22 mouse cellular contexts compared by ENCODE assay signal in genomic region chr2:91008536-91008935, GRCm38 (mm10). TPM values are rescaled to one million over a fixed set of nuclear protein-coding genes. Genes with fewer than 3 reads are reported as not detected.
DNase-seq lines count a peak whose midpoint lies in the region; ATAC-seq lines count a peak whose summit lies in the region.
"Had no signal": no experiment of that assay in that cellular context is flagged by ENCODE, and none has a peak within 500 bp of the region (broad histone marks: within the 10 kb centered on the region; RNA-seq: fewer than 3 reads in every experiment).

No protein-coding gene starts in this region.

- H3K9ac ChIP-seq in midbrain, embryonic 11.5 days (ENCODE audit: low read length): no peak overlapping the region
- H3K9ac ChIP-seq: embryonic facial prominence, embryonic 13.5 days; forebrain, embryonic 12.5 days; heart, embryonic 15.5 days; hindbrain, embryonic 13.5 days had no signal

- no peak overlapping the region for H3K4me3 ChIP-seq in midbrain, embryonic 11.5 days (ENCODE audit: low read depth, low read length)
- no peak overlapping the region for H3K4me3 ChIP-seq in midbrain, embryonic 10.5 days
- H3K4me3 ChIP-seq: embryonic facial prominence, embryonic 13.5 days; forebrain, embryonic 12.5 days; heart, adult 2 months; heart, embryonic 15.5 days; hindbrain, embryonic 13.5 days had no signal

- no peak overlapping the region for H3K27ac ChIP-seq in midbrain, embryonic 11.5 days (ENCODE audit: low read depth, low read length)
- H3K27ac ChIP-seq in midbrain, embryonic 10.5 days (replicated peaks): no peak overlapping the region
- H3K27ac ChIP-seq: embryonic facial prominence, embryonic 13.5 days; forebrain, embryonic 12.5 days; heart, adult 2 months; heart, embryonic 15.5 days; hindbrain, embryonic 13.5 days; hindbrain, postnatal 0 days had no signal

- H3K36me3 ChIP-seq in midbrain, embryonic 11.5 days (ENCODE audit: control insufficient read depth, insufficient read depth, low read length): peaks cover 21% of the 10 kb centered on the region
- peaks cover 97% of the 10 kb centered on the region for H3K36me3 ChIP-seq in midbrain, embryonic 10.5 days

- DNase-seq in cerebellum, adult 11-12 months: peak; percentile 27
- DNase-seq in midbrain, embryonic 11.5 days (ENCODE audit: low spot score, missing footprints): peak; percentile 59
- no peak for DNase-seq in midbrain, embryonic 10.5 days (ENCODE audit: low spot score)
- peak; percentile 61 to 74 for DNase-seq in cerebellum, postnatal 25 days
- DNase-seq in adrenal gland, adult 18-20 months (ENCODE audit: low spot score in 2 of 2): no peak
- no peak for DNase-seq in thymus, postnatal 36 days
- DNase-seq: adrenal gland, postnatal 10 days; B cell, adult 2 months; gastrocnemius, postnatal 14 days; heart, adult 2 months; heart, postnatal 14 days; kidney, adult 11 months had no signal

- H3K27me3 ChIP-seq in midbrain, embryonic 11.5 days (ENCODE audit: control insufficient read depth, insufficient read depth, low read length): no peaks in the 10 kb centered on the region
- no peaks in the 10 kb centered on the region for H3K27me3 ChIP-seq in midbrain, embryonic 10.5 days (ENCODE audit: low read depth, poor library complexity, severe bottlenecking)
- H3K27me3 ChIP-seq: embryonic facial prominence, embryonic 13.5 days; forebrain, embryonic 12.5 days; heart, embryonic 15.5 days; hindbrain, embryonic 13.5 days had no signal

- ATAC-seq in cerebellum, adult (ENCODE audit: insufficient number of reproducible peaks, low FRiP score, low TSS enrichment): no peak
- ATAC-seq in midbrain, embryonic 11.5 days (ENCODE audit: low FRiP score): no peak
- ATAC-seq: CD4-positive, CD25-positive, alpha-beta regulatory T cell, adult 4 months; forebrain, embryonic 16.5 days; hindbrain, postnatal 0 days had no signal

- 97% methylated on average over 8 of the region's 8 CpGs for WGBS in midbrain, embryonic 11.5 days
- 98% methylated on average over 8 of the region's 8 CpGs for WGBS in midbrain, embryonic 10.5 days

- no peaks in the 10 kb centered on the region for H3K4me1 ChIP-seq in midbrain, embryonic 11.5 days (ENCODE audit: control insufficient read depth, insufficient read depth, low read length)
- H3K4me1 ChIP-seq in midbrain, embryonic 10.5 days: no peaks in the 10 kb centered on the region
- H3K4me1 ChIP-seq: embryonic facial prominence, embryonic 13.5 days; forebrain, embryonic 12.5 days; heart, embryonic 15.5 days; hindbrain, embryonic 13.5 days had no signal

- H3K9me3 ChIP-seq in midbrain, embryonic 11.5 days (ENCODE audit: control insufficient read depth, low read length): no peaks in the 10 kb centered on the region
- H3K9me3 ChIP-seq in midbrain, embryonic 10.5 days (replicated peaks): no peaks in the 10 kb centered on the region
- H3K9me3 ChIP-seq: embryonic facial prominence, embryonic 13.5 days; forebrain, embryonic 12.5 days; G1E; heart, embryonic 15.5 days; hindbrain, embryonic 13.5 days had no signal

- no peak overlapping the region for H3K4me2 ChIP-seq in midbrain, embryonic 11.5 days
- H3K4me2 ChIP-seq: embryonic facial prominence, embryonic 13.5 days; forebrain, embryonic 12.5 days; heart, embryonic 11.5 days; heart, embryonic 15.5 days; hindbrain, embryonic 13.5 days had no signal

RNA-seq across cellular contexts. Expression of gene Rapsn, which starts 26.9 kb away (rescaled TPM):
- 0.63 and 0.98 TPM in 2 replicates for polyA plus RNA-seq in midbrain, embryonic 11.5 days (2014; fragmentation: Nextera tagmentation; extraction: Ambion mirVana)
- polyA plus RNA-seq in midbrain, embryonic 10.5 days (2016; fragmentation: Nextera tagmentation; extraction: Ambion mirVana): 1.7 and 2.0 TPM in 2 replicates
- total RNA-seq in adrenal gland, adult 18-20 months (2021): 1 to 10 TPM in 1 of 2 experiments, under 1 TPM in 1; 0.93 to 1.6 TPM
- total RNA-seq: hindbrain, postnatal 0 days had no signal

RNA-seq across cellular contexts. Expression of gene Psmc3, which starts 45.3 kb away (rescaled TPM):
- polyA plus RNA-seq in midbrain, embryonic 11.5 days (2014; fragmentation: Nextera tagmentation; extraction: Ambion mirVana): 364 and 369 TPM in 2 replicates
- 363 TPM in 2 replicates for polyA plus RNA-seq in midbrain, embryonic 10.5 days (2016; fragmentation: Nextera tagmentation; extraction: Ambion mirVana)
- total RNA-seq in adrenal gland, adult 18-20 months (2021): 100 to 1,000 TPM; 197 to 212 TPM

Comparison
In these comparisons a context has a peak if more than half of its experiments do, and no peak if none do; other contexts are left out.
1. DNase-seq: peak in cerebellum, adult 11-12 months (single experiment), midbrain, embryonic 11.5 days (single experiment) and cerebellum, postnatal 25 days (2 of 2); none in midbrain, embryonic 10.5 days (single experiment), adrenal gland, adult 18-20 months (0 of 2) and thymus, postnatal 36 days (0 of 2).